Mouse (Mus musculus) hindbrain, embryonic 15.5 days (tissue): ENCODE results near the gene Emsy. TPM values are rescaled to one million over a fixed set of nuclear protein-coding genes. Genes with fewer than 3 reads are reported as not detected.

Source experiments
- ATAC-seq: fragments of 200-750 bp; cut with Nextera tagmentation; 2 replicates; pipeline ENCODE4 v1.8.0; 2017; ENCODE audit warnings: low read depth, moderate number of reproducible peaks, moderate TSS enrichment; ENCODE audit not compliant: low FRiP score
- H3K27ac ChIP-seq: fragments of 300-500 bp; sonication (generic); replicated peaks from 2 replicates; pipeline ENCODE4 v1.5.1; 2015; ENCODE audit warnings: mild to moderate bottlenecking, inconsistent platforms
- H3K27me3 ChIP-seq: fragments of 300-500 bp; sonication (generic); 2 replicates; pipeline ENCODE4 v1.6.1; 2015; ENCODE audit warnings: control low read depth, inconsistent platforms
- H3K36me3 ChIP-seq: fragments of 300-500 bp; sonication (generic); 2 replicates; pipeline ENCODE4 v1.6.1; 2015; ENCODE audit warnings: control low read depth, inconsistent platforms
- H3K4me1 ChIP-seq: fragments of 300-500 bp; sonication (generic); replicated peaks from 2 replicates; pipeline ENCODE4 v1.6.1; 2015; ENCODE audit warnings: control low read depth, inconsistent platforms
- H3K4me2 ChIP-seq: fragments of 300-500 bp; sonication (generic); 2 replicates; pipeline ENCODE4 v1.6.1; 2015; ENCODE audit warnings: moderate library complexity, mild to moderate bottlenecking, inconsistent platforms
- H3K4me3 ChIP-seq: fragments of 300-500 bp; sonication (generic); 2 replicates; pipeline ENCODE4 v1.5.1; 2015; ENCODE audit warnings: mild to moderate bottlenecking, inconsistent platforms
- H3K9ac ChIP-seq: fragments of 300-500 bp; sonication (generic); 2 replicates; pipeline ENCODE4 v1.6.1; 2015; ENCODE audit warnings: inconsistent platforms
- H3K9me3 ChIP-seq: fragments of 300-500 bp; sonication (generic); 2 replicates; pipeline ENCODE4 v1.6.1; 2016; ENCODE audit warnings: control low read depth, inconsistent platforms
- WGBS: fragments of 180-500 bp; shearing (Covaris S2); methylation state at CpG from one replicate; pipeline ENCODE4 v1.1.7; 2015; 5-methylcytosine and 5-hydroxymethylcytosine counted together
- polyA plus RNA-seq: library from polyadenylated mRNA; unstranded; fragments of >200 nt; fragmentation: Nextera tagmentation; extraction: Ambion mirVana; gene quantifications from 2 replicates; pipeline ENCODE4 v1.2.1, GENCODE M21; 2015

The Emsy gene
- polyA plus RNA-seq, 1 experiment from 2014 or later, result 33.4 TPM

GRCm38 (mm10) chr7:98551041-98551440 is 105.5 kb downstream of the Emsy start:
- Histone ChIP-seq H3K4me3 (no peak overlapping the region), H3K36me3 (no peaks in the 10 kb centered on the region), H3K27ac (no peak overlapping the region), H3K27me3 (no peaks in the 10 kb centered on the region), H3K9ac (no peak overlapping the region), H3K4me1 (no peaks in the 10 kb centered on the region), H3K4me2 (no peak overlapping the region), H3K9me3 (no peaks in the 10 kb centered on the region)
- no peak for ATAC-seq
- 77% methylated on average over 3 of the region's 3 CpGs for WGBS

DNA sequence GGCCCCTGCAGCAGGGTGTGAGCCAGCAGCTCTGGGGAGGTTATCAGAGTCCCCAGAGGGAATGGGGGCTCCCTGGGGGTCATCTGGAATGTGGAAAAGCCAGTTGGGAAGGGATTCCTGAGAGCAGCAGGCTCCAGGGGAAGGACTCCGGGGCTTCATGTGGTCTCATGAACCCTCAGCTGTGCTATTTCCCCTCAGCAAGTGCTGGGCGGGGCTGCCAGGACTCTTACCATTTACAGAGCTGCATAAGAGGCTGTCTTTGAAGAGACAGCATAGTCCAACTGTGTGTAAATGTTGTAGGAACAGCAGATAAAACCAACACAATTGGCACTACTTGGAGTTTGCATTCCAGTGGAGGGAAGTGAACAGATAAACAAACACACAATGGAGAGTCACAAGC is 106.0 kb downstream of the Emsy start:
- Histone ChIP-seq H3K4me2 (no peak overlapping the region), H3K9me3 (no peaks in the 10 kb centered on the region), H3K4me1 (no peaks in the 10 kb centered on the region), H3K9ac (no peak overlapping the region), H3K27me3 (no peaks in the 10 kb centered on the region), H3K4me3 (no peak overlapping the region), H3K27ac (peak overlapping the region; percentile 42; the same call in 1 of the 2 replicates), H3K36me3 (no peaks in the 10 kb centered on the region)
- WGBS, result 63% methylated on average over 2 of the region's 2 CpGs
- no peak for ATAC-seq

DNA sequence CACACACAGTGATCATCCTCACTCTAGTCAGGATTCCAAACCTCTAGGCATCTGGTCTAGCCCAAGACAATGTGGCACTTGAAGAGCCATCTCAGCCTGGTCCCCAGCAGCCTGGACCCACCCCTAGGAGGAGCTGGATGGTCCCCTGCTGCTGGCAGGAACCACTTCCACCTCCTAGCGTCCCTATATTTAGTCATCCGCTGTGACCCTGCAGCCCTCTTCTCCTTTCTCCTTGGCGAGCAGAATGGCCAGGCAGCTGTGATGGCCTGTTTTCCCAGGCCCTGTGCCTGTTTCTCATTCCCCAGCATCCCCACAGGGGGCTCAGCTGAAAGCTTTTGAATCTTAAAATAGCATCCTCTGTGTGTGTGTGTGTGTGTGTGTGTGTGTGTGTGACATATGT is 107.7 kb downstream of the Emsy start:
- Histone ChIP-seq H3K27me3 (no peaks in the 10 kb centered on the region), H3K36me3 (no peaks in the 10 kb centered on the region), H3K27ac (no peak overlapping the region), H3K4me3 (no peak overlapping the region), H3K4me1 (no peaks in the 10 kb centered on the region), H3K4me2 (no peak overlapping the region), H3K9me3 (no peaks in the 10 kb centered on the region), H3K9ac (no peak overlapping the region)
- ATAC-seq, result no peak
- 49% methylated on average over 3 of the region's 3 CpGs for WGBS

DNA sequence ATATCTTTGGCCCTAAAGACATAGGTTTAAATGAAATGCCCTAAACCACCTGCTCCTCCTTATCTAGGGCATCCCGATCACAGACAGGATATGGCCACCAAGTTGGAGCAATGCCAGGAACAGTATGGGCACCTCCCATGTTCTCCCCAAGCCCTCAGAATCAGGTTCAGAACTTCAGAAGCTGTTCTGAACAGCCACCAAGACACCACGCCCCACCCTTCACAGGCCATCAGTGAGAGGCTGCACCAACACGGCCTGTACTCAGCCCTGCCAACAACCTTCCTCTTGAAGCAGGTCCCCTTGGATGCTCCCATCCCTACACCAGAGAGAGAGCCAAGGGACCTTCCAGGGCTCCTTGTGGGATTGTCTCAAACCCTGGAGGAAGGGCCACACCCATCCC is 112.0 kb downstream of the Emsy start:
- Histone ChIP-seq H3K9ac (no peak overlapping the region), H3K4me2 (no peak overlapping the region), H3K27ac (no peak overlapping the region), H3K27me3 (no peaks in the 10 kb centered on the region), H3K4me3 (no peak overlapping the region), H3K36me3 (no peaks in the 10 kb centered on the region), H3K9me3 (no peaks in the 10 kb centered on the region), H3K4me1 (no peaks in the 10 kb centered on the region)
- WGBS, result 72% methylated on average over 3 of the region's 3 CpGs
- no peak for ATAC-seq

GRCm38 (mm10) chr7:98543853-98544370 is 112.7 kb downstream of the Emsy start:
- H3K27me3 ChIP-seq, result no peaks in the 10 kb centered on the region
- no peaks in the 10 kb centered on the region for H3K4me1 ChIP-seq
- WGBS, result 58% methylated on average over 11 of the region's 11 CpGs
- ATAC-seq, result 0 out of 2 replicates have a peak, but pooled peaks have one; percentile 48
- no peak overlapping the region for H3K4me3 ChIP-seq
- H3K27ac ChIP-seq, result no peak overlapping the region
- no peaks in the 10 kb centered on the region for H3K9me3 ChIP-seq
- H3K9ac ChIP-seq, result no peak overlapping the region
- H3K4me2 ChIP-seq, result no peak overlapping the region
- H3K36me3 ChIP-seq, result no peaks in the 10 kb centered on the region

- Histone ChIP-seq H3K9ac (no peak overlapping the region), H3K9me3 (no peaks in the 10 kb centered on the region), H3K36me3 (no peaks in the 10 kb centered on the region), H3K27me3 (no peaks in the 10 kb centered on the region), H3K27ac (no peak overlapping the region), H3K4me3 (no peak overlapping the region), H3K4me1 (peaks cover 5% of the 10 kb centered on the region), H3K4me2 (no peak overlapping the region)
- WGBS, result 70% methylated on average over 6 of the region's 6 CpGs
- ATAC-seq, result no peak
Observed at GRCm38 (mm10) chr7:98542731-98543142, 113.8 kb downstream of the Emsy start.

GRCm38 (mm10) chr7:98542267-98542666 is 114.3 kb downstream of the Emsy start:
- WGBS, result 91% methylated on average over 3 of the region's 3 CpGs
- no peak for ATAC-seq

GRCm38 (mm10) chr7:98541564-98541963 is 115.0 kb downstream of the Emsy start:
- H3K4me1 ChIP-seq, result peaks cover 12% of the 10 kb centered on the region
- H3K9ac ChIP-seq, result no peak overlapping the region
- no peak for ATAC-seq
- H3K9me3 ChIP-seq, result no peaks in the 10 kb centered on the region
- no peak overlapping the region for H3K4me3 ChIP-seq
- 97% methylated on average over 5 of the region's 5 CpGs for WGBS
- no peaks in the 10 kb centered on the region for H3K27me3 ChIP-seq
- no peak overlapping the region for H3K27ac ChIP-seq
- H3K4me2 ChIP-seq, result no peak overlapping the region
- no peaks in the 10 kb centered on the region for H3K36me3 ChIP-seq

More at GRCm38 (mm10) chr7:98542267-98542666, 114.3 kb downstream of the Emsy start:
- Histone ChIP-seq H3K27ac (no peak overlapping the region), H3K9ac (no peak overlapping the region), H3K4me1 (peaks cover 10% of the 10 kb centered on the region), H3K9me3 (no peaks in the 10 kb centered on the region), H3K36me3 (no peaks in the 10 kb centered on the region), H3K4me3 (no peak overlapping the region), H3K27me3 (no peaks in the 10 kb centered on the region), H3K4me2 (no peak overlapping the region)

DNA sequence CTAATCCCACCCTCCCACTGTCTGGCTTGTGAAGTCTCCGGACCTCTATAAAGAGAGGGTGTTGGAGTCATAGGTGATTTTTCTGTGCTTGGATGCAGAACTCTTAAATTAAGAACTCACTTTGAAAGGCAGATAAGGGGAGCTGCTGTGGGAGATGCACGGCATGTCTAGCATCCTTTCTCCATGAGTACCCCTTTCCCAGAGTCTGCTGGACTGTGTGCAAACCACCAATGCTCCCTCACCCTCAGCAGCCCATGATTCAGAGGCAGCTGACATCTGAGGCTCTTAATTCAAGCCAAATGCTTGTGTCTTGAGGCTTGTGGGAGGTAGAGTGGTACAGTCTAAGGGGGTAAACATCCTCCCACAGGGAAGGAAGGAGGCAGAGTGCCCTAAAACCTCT is 115.7 kb downstream of the Emsy start:
- no peaks in the 10 kb centered on the region for H3K27me3 ChIP-seq
- no peaks in the 10 kb centered on the region for H3K9me3 ChIP-seq
- H3K4me1 ChIP-seq, result peaks cover 12% of the 10 kb centered on the region
- no peak overlapping the region for H3K9ac ChIP-seq
- H3K4me2 ChIP-seq, result no peak overlapping the region
- ATAC-seq, result no peak
- H3K4me3 ChIP-seq, result no peak overlapping the region
- no peak overlapping the region for H3K27ac ChIP-seq
- no peaks in the 10 kb centered on the region for H3K36me3 ChIP-seq
- 66% methylated on average over 2 of the region's 2 CpGs for WGBS

DNA sequence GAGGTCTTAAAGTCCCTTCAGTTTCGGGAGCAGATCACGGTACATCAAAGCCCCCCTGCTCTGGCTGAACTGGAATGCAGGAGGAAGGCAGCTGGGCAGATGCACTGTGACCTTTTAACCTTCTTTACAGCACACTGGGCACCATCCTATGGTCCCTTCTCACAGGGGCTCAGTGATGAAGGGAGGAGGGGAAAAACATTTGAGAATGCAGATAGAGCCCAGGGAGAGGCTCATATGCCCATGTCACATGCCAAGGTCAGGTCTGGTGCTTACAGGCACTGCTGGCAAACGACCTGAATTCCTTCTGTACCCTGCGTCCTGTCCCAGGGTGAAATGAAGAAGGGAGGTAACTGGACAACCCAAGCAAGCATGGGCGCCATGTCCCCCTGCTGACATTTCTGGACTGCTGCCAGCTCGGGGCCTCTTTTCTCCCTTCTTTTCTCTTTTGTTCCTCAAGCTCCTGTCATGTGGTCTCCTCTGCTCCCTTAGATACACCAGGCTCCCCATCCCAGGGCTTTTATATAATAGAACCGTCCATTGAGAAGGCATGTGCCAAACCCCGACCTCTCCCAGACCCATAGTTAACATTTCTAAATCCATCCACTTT is 118.5 kb downstream of the Emsy start:
- Histone ChIP-seq H3K9ac (no peak overlapping the region), H3K36me3 (no peaks in the 10 kb centered on the region), H3K4me3 (no peak overlapping the region), H3K27me3 (no peaks in the 10 kb centered on the region), H3K4me2 (no peak overlapping the region), H3K4me1 (peaks cover 12% of the 10 kb centered on the region), H3K9me3 (no peaks in the 10 kb centered on the region), H3K27ac (peak overlapping the region; percentile 9; the same call in 1 of the 2 replicates)
- peak; percentile 64; the same call in 1 of the 2 replicates for ATAC-seq
- 15% methylated on average over 8 of the region's 8 CpGs for WGBS

DNA sequence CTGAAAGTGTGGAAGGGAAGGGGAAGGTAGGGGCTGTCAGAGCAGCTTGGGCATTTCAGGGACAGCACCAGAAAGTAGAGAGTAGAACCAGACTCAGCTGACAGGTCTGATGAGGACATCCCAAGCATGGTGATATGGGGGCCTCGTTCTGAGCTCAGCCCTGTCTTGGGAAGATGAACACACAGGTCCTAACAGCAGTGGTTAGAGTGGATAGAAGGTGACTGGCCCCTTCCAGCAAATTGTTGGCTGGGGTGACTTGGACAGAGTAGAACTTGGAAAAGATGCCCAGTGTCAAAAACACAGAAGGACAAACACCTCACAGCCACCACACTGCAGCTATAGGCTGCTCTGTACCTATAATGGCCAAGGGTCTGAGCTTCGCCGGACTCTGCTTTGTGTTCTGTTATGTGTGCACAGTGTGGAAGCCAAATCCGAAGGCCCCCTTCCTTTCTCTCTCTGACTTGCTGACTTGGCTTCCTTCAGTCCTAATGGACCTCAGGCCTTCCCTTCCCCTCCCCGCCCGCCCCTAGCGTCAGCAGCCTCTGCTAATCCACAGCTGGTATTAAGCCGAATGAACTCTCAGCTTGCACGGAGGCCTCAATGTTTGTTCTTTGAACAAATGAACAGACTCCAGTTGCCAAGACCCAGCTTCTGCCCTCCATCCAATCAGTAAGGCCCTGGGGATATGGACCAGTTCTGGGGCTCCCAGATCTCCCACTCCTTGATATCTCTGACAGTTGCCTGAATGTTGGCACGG is 119.2 kb downstream of the Emsy start:
- 31% methylated on average over 10 of the region's 10 CpGs for WGBS
- Histone ChIP-seq H3K27me3 (no peaks in the 10 kb centered on the region), H3K4me2 (no peak overlapping the region), H3K4me1 (peaks cover 12% of the 10 kb centered on the region), H3K9ac (no peak overlapping the region), H3K27ac (peak overlapping the region; percentile 9; the same call in 1 of the 2 replicates), H3K36me3 (no peaks in the 10 kb centered on the region), H3K9me3 (no peaks in the 10 kb centered on the region), H3K4me3 (no peak overlapping the region)
- ATAC-seq, result no peak
